ENCODE assay signal across 10 mouse cellular contexts in genomic region chr2:72977272-72977671, GRCm38 (mm10). TPM values are rescaled to one million over a fixed set of nuclear protein-coding genes. Genes with fewer than 3 reads are reported as not detected.
DNase-seq lines count a peak whose midpoint lies in the region; ATAC-seq and TF ChIP-seq lines count a peak whose summit lies in the region.
"Had no signal": no experiment of that assay in that cellular context is flagged by ENCODE, and none has a peak within 500 bp of the region (broad histone marks: within the 10 kb centered on the region; RNA-seq: fewer than 3 reads in every experiment).

No protein-coding gene starts in this region.

- TF ChIP-seq CTCF in liver, adult 2 months (IDR thresholded peaks at IDR 0.05; ENCODE audit: low read depth, low read length), result no peak

- ATAC-seq in embryonic facial prominence, embryonic 13.5 days (ENCODE audit: insufficient number of reproducible peaks, insufficient read depth, low FRiP score, low TSS enrichment, low read depth), result no peak
- ATAC-seq in intestine, embryonic 16.5 days, result no peak
- ATAC-seq in neural tube, embryonic 13.5 days (ENCODE audit: low read depth), result no peak

- no peak overlapping the region for H3K27ac ChIP-seq in liver, adult 2 months (replicated peaks; ENCODE audit: insufficient read depth, low read depth, low read length)
- no peak overlapping the region for H3K27ac ChIP-seq in embryonic facial prominence, embryonic 13.5 days
- no peak overlapping the region for H3K27ac ChIP-seq in intestine, embryonic 16.5 days (ENCODE audit: low read length)
- H3K27ac ChIP-seq in neural tube, embryonic 13.5 days (replicated peaks), result no peak overlapping the region

- TF ChIP-seq POLR2A in liver, adult 2 months (IDR thresholded peaks at IDR 0.05; ENCODE audit: extremely low read depth, insufficient read depth, low read length), result no peak

- H3K4me3 ChIP-seq in liver, adult 2 months (ENCODE audit: insufficient read depth, low read depth, low read length), result peak overlapping the region; percentile 22; the same call in 1 of the 2 replicates
- peak overlapping the region; percentile 37 for H3K4me3 ChIP-seq in embryonic facial prominence, embryonic 13.5 days
- H3K4me3 ChIP-seq in intestine, embryonic 16.5 days (ENCODE audit: low read length), result peak overlapping the region; percentile 31
- peak overlapping the region; percentile 16 for H3K4me3 ChIP-seq in neural tube, embryonic 13.5 days

- no peak overlapping the region for H3K9ac ChIP-seq in liver, adult 2 months (ENCODE audit: low read depth, low read length)
- 0 out of 2 replicates have a peak overlapping the region, but pooled peaks have one; percentile 61 for H3K9ac ChIP-seq in embryonic facial prominence, embryonic 13.5 days
- no peak overlapping the region for H3K9ac ChIP-seq in intestine, embryonic 16.5 days (ENCODE audit: low read depth, low read length)
- H3K9ac ChIP-seq in neural tube, embryonic 13.5 days, result no peak overlapping the region

- peaks cover 15% of the 10 kb centered on the region; the same call in 1 of the 2 replicates for H3K4me1 ChIP-seq in liver, adult 2 months (ENCODE audit: control insufficient read depth, insufficient read depth, low read length)
- peaks cover 16% of the 10 kb centered on the region for H3K4me1 ChIP-seq in embryonic facial prominence, embryonic 13.5 days
- H3K4me1 ChIP-seq in intestine, embryonic 16.5 days (ENCODE audit: control insufficient read depth, insufficient read depth, low read length), result peaks cover 15% of the 10 kb centered on the region
- H3K4me1 ChIP-seq in neural tube, embryonic 13.5 days (replicated peaks), result peaks cover 40% of the 10 kb centered on the region

- peak overlapping the region; percentile 55 for H3K4me2 ChIP-seq in embryonic facial prominence, embryonic 13.5 days
- H3K4me2 ChIP-seq in intestine, embryonic 16.5 days (ENCODE audit: low read depth, low read length), result peak overlapping the region; percentile 43; the same call in 1 of the 2 replicates
- peak overlapping the region; percentile 45 for H3K4me2 ChIP-seq in neural tube, embryonic 13.5 days

- H3K9me3 ChIP-seq in embryonic facial prominence, embryonic 13.5 days, result no peaks in the 10 kb centered on the region
- no peaks in the 10 kb centered on the region for H3K9me3 ChIP-seq in intestine, embryonic 16.5 days (ENCODE audit: control insufficient read depth, low read length)
- H3K9me3 ChIP-seq in neural tube, embryonic 13.5 days, result no peaks in the 10 kb centered on the region

- H3K27me3 ChIP-seq in liver, adult 2 months (ENCODE audit: control insufficient read depth, insufficient read depth, low read length), result no peaks in the 10 kb centered on the region
- H3K27me3 ChIP-seq in embryonic facial prominence, embryonic 13.5 days, result no peaks in the 10 kb centered on the region
- H3K27me3 ChIP-seq in intestine, embryonic 16.5 days (replicated peaks; ENCODE audit: control insufficient read depth, insufficient read depth, low read length), result no peaks in the 10 kb centered on the region
- no peaks in the 10 kb centered on the region for H3K27me3 ChIP-seq in neural tube, embryonic 13.5 days

- 0 out of 2 replicates have a peak, but pooled peaks cover 3% of the 10 kb centered on the region for H3K36me3 ChIP-seq in liver, adult 2 months (ENCODE audit: control insufficient read depth, insufficient read depth, low read length)
- 0 out of 2 replicates have a peak, but pooled peaks cover 3% of the 10 kb centered on the region for H3K36me3 ChIP-seq in embryonic facial prominence, embryonic 13.5 days
- H3K36me3 ChIP-seq in intestine, embryonic 16.5 days (ENCODE audit: control insufficient read depth, insufficient read depth, low read length), result no peaks in the 10 kb centered on the region
- 0 out of 2 replicates have a peak, but pooled peaks cover 5% of the 10 kb centered on the region for H3K36me3 ChIP-seq in neural tube, embryonic 13.5 days

- DNase-seq in liver, adult 2 months (ENCODE audit: extremely low read depth, low read depth, low spot score), result no peak
- DNase-seq in liver, result no peak
- no peak for DNase-seq in gastrocnemius, postnatal 4 days (ENCODE audit: low spot score in 2 of 2)
- DNase-seq in kidney, adult 18-20 months, result no peak
- no peak for DNase-seq in left cerebral cortex, adult 9 months (ENCODE audit: low spot score in 2 of 2)
- DNase-seq: kidney, adult 8-10 months; right cerebral cortex, postnatal 4 days had no signal

- H3K79me2 ChIP-seq in liver, adult 2 months (ENCODE audit: control insufficient read depth, insufficient read depth, low read length), result peaks cover 6% of the 10 kb centered on the region; the same call in 1 of the 2 replicates

- WGBS in liver, adult 2 months, result 37% methylated on average over 1 of the region's 1 CpGs
- 58% methylated on average over 1 of the region's 1 CpGs for WGBS in embryonic facial prominence, embryonic 13.5 days
- WGBS in intestine, embryonic 16.5 days, result 58% methylated on average over 1 of the region's 1 CpGs
- WGBS in neural tube, embryonic 13.5 days, result 83% methylated on average over 1 of the region's 1 CpGs

RNA-seq across cellular contexts. Expression of gene Sp3, which starts 3.0 kb away (rescaled TPM):
- 52.4 and 55.1 TPM in 2 replicates for total RNA-seq in liver, adult 2 months (2014; rRNA removed)
- 8.7 and 9.0 TPM in 2 replicates for polyA plus RNA-seq in liver, adult 2 months (2012; rRNA removed)
- polyA plus RNA-seq in embryonic facial prominence, embryonic 13.5 days (2015; fragmentation: Nextera tagmentation; extraction: Ambion mirVana), result 67.4 and 69.0 TPM in 2 replicates
- polyA plus RNA-seq in intestine, embryonic 16.5 days (2015; fragmentation: Nextera tagmentation; extraction: Ambion mirVana), result 33.3 and 35.0 TPM in 2 replicates
- 39.7 and 45.1 TPM in 2 replicates for polyA plus RNA-seq in neural tube, embryonic 13.5 days (2015; fragmentation: Nextera tagmentation; extraction: Ambion mirVana)
- total RNA-seq in gastrocnemius, postnatal 4 days (2021), result 10 to 100 TPM; 63.8 to 69.6 TPM

RNA-seq across cellular contexts. Expression of gene Gm11084, which starts 9.2 kb away (rescaled TPM):
- not detected in 2 replicates for total RNA-seq in liver, adult 2 months (2014; rRNA removed)
- not detected in 2 replicates for polyA plus RNA-seq in liver, adult 2 months (2012; rRNA removed)
- polyA plus RNA-seq in embryonic facial prominence, embryonic 13.5 days (2015; fragmentation: Nextera tagmentation; extraction: Ambion mirVana), result not detected in 2 replicates
- not detected in 2 replicates for polyA plus RNA-seq in intestine, embryonic 16.5 days (2015; fragmentation: Nextera tagmentation; extraction: Ambion mirVana)
- not detected in 2 replicates for polyA plus RNA-seq in neural tube, embryonic 13.5 days (2015; fragmentation: Nextera tagmentation; extraction: Ambion mirVana)
- not detected for total RNA-seq in gastrocnemius, postnatal 4 days (2021)
